ENCODE assay signal across 29 mouse cellular contexts in the genomic region with DNA sequence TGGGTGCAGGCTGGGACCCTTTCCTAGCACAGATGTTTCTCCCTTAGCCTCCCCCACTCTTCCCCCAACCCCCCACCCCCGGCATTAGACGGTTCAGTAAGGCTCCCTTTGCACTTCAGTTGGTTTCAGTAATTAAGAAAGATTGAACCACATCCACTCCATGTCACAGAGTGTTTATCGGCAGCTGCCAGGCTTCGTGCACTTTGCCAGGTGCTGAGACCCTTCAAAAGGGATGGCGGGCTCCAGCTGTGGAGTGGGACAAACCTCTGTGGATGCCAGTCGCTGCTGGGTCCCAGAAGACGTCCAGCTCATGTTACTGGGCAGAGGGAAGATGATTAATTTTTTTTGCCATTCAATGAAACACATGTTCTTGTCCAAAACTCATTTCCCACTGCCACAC. TPM values are rescaled to one million over a fixed set of nuclear protein-coding genes. Genes with fewer than 3 reads are reported as not detected.
A peak's percentile ranks its signal among the peaks of the same experiment; 100 is the strongest.
DNase-seq lines count a peak whose midpoint lies in the region; ATAC-seq lines count a peak whose summit lies in the region.
"Had no signal": no experiment of that assay in that cellular context is flagged by ENCODE, and none has a peak within 500 bp of the region (broad histone marks: within the 10 kb centered on the region; RNA-seq: fewer than 3 reads in every experiment).

No protein-coding gene starts in this region.

- no peak overlapping the region; the same call in 1 of the 2 replicates for H3K9ac ChIP-seq in hindbrain, embryonic 13.5 days
- H3K9ac ChIP-seq in hindbrain, embryonic 11.5 days (ENCODE audit: low read depth, low read length) = no peak overlapping the region
- no peak overlapping the region for H3K9ac ChIP-seq in neural tube, embryonic 11.5 days (ENCODE audit: low read length)
- H3K9ac ChIP-seq in neural tube, embryonic 15.5 days (replicated peaks) = no peak overlapping the region
- no peak overlapping the region for H3K9ac ChIP-seq in forebrain, embryonic 14.5 days (ENCODE audit: low read length)
- H3K9ac ChIP-seq: heart, embryonic 15.5 days; hindbrain, embryonic 15.5 days; intestine, embryonic 15.5 days; limb, embryonic 12.5 days; liver, embryonic 15.5 days; lung, embryonic 14.5 days; neural tube, embryonic 13.5 days had no signal

- peaks cover 62% of the 10 kb centered on the region for H3K4me1 ChIP-seq in hindbrain, embryonic 13.5 days (replicated peaks)
- peaks cover 22% of the 10 kb centered on the region for H3K4me1 ChIP-seq in hindbrain, embryonic 11.5 days (replicated peaks; ENCODE audit: control insufficient read depth, insufficient read depth, low read length)
- peaks cover 32% of the 10 kb centered on the region for H3K4me1 ChIP-seq in neural tube, embryonic 11.5 days (ENCODE audit: control insufficient read depth, insufficient read depth, low read length)
- peaks cover 46% of the 10 kb centered on the region for H3K4me1 ChIP-seq in neural tube, embryonic 15.5 days
- H3K4me1 ChIP-seq in forebrain, embryonic 14.5 days (ENCODE audit: control insufficient read depth, insufficient read depth, low read length) = peaks cover 38% of the 10 kb centered on the region
- H3K4me1 ChIP-seq: heart, embryonic 15.5 days; intestine, embryonic 15.5 days; liver, embryonic 15.5 days had no signal

- no peaks in the 10 kb centered on the region for H3K27me3 ChIP-seq in hindbrain, embryonic 13.5 days
- H3K27me3 ChIP-seq in hindbrain, embryonic 11.5 days (ENCODE audit: control insufficient read depth, insufficient read depth, low read length) = no peaks in the 10 kb centered on the region
- H3K27me3 ChIP-seq in neural tube, embryonic 11.5 days (ENCODE audit: control insufficient read depth, insufficient read depth, low read length) = no peaks in the 10 kb centered on the region
- H3K27me3 ChIP-seq in neural tube, embryonic 15.5 days (replicated peaks) = no peaks in the 10 kb centered on the region
- H3K27me3 ChIP-seq in forebrain, embryonic 14.5 days (replicated peaks; ENCODE audit: control insufficient read depth, insufficient read depth, low read length) = no peaks in the 10 kb centered on the region
- H3K27me3 ChIP-seq: hindbrain, embryonic 15.5 days; intestine, embryonic 15.5 days; limb, embryonic 12.5 days; liver, embryonic 15.5 days; neural tube, embryonic 13.5 days had no signal

- ATAC-seq in hindbrain, embryonic 13.5 days (ENCODE audit: low FRiP score) = no peak
- no peak for ATAC-seq in hindbrain, embryonic 11.5 days (ENCODE audit: low FRiP score)
- ATAC-seq in neural tube, embryonic 11.5 days (ENCODE audit: insufficient read depth, low FRiP score, low TSS enrichment) = no peak
- ATAC-seq in neural tube, embryonic 15.5 days (ENCODE audit: low FRiP score) = no peak
- ATAC-seq in forebrain, embryonic 14.5 days = peak; percentile 54; the same call in 1 of the 2 replicates
- ATAC-seq: activated CD4-positive, CD25-positive, alpha-beta regulatory T cell, adult 4 months; intestine, embryonic 15.5 days had no signal

- H3K4me3 ChIP-seq in hindbrain, embryonic 13.5 days = no peak overlapping the region
- no peak overlapping the region for H3K4me3 ChIP-seq in hindbrain, embryonic 11.5 days (ENCODE audit: low read depth, low read length)
- H3K4me3 ChIP-seq in neural tube, embryonic 11.5 days (ENCODE audit: low read depth, low read length) = no peak overlapping the region
- no peak overlapping the region for H3K4me3 ChIP-seq in neural tube, embryonic 15.5 days (replicated peaks)
- H3K4me3 ChIP-seq in forebrain, embryonic 14.5 days (ENCODE audit: low read depth, low read length) = no peak overlapping the region
- H3K4me3 ChIP-seq: heart, embryonic 10.5 days; heart, embryonic 15.5 days; hindbrain, embryonic 15.5 days; intestine, embryonic 15.5 days; limb, embryonic 12.5 days; liver, embryonic 15.5 days; myocyte; neural tube, embryonic 13.5 days had no signal

- H3K9me3 ChIP-seq in hindbrain, embryonic 13.5 days = no peaks in the 10 kb centered on the region
- no peaks in the 10 kb centered on the region for H3K9me3 ChIP-seq in hindbrain, embryonic 11.5 days (ENCODE audit: control insufficient read depth, low read length)
- H3K9me3 ChIP-seq in neural tube, embryonic 11.5 days (ENCODE audit: control insufficient read depth, low read length) = no peaks in the 10 kb centered on the region
- H3K9me3 ChIP-seq in neural tube, embryonic 15.5 days (replicated peaks) = no peaks in the 10 kb centered on the region
- H3K9me3 ChIP-seq in forebrain, embryonic 14.5 days (replicated peaks; ENCODE audit: control insufficient read depth, low read length) = no peaks in the 10 kb centered on the region
- H3K9me3 ChIP-seq: heart, embryonic 10.5 days; heart, embryonic 15.5 days; hindbrain, embryonic 15.5 days; intestine, embryonic 15.5 days; limb, embryonic 12.5 days; liver, embryonic 15.5 days; neural tube, embryonic 13.5 days had no signal

- no peak for DNase-seq in hindbrain, embryonic 11.5 days (ENCODE audit: low spot score)
- peak; percentile 8 for DNase-seq in neural tube, embryonic 11.5 days (ENCODE audit: low spot score)
- peak; percentile 28 for DNase-seq in forebrain, embryonic 14.5 days (ENCODE audit: low spot score)
- no peak for DNase-seq in testis, postnatal 10 days (ENCODE audit: low spot score)
- DNase-seq in T-cell, adult 2 months (ENCODE audit: low spot score) = no peak
- DNase-seq: adrenal gland, adult 2 months; adrenal gland, postnatal 36 days; B cell, adult 2 months; cerebellum, adult 2 months; cerebellum, postnatal 14 days; gastrocnemius, postnatal 14 days; heart, adult 11 months; kidney, postnatal 14 days; layer of hippocampus, adult 9-11 months; lung, embryonic 14.5 days; lung, postnatal 14 days; thymus, postnatal 4 days had no signal

- no peaks in the 10 kb centered on the region for H3K36me3 ChIP-seq in hindbrain, embryonic 13.5 days
- H3K36me3 ChIP-seq in hindbrain, embryonic 11.5 days (ENCODE audit: control insufficient read depth, insufficient read depth, low read length) = no peaks in the 10 kb centered on the region
- no peaks in the 10 kb centered on the region for H3K36me3 ChIP-seq in neural tube, embryonic 11.5 days (ENCODE audit: control insufficient read depth, insufficient read depth, low read length)
- no peaks in the 10 kb centered on the region for H3K36me3 ChIP-seq in neural tube, embryonic 15.5 days
- no peaks in the 10 kb centered on the region for H3K36me3 ChIP-seq in forebrain, embryonic 14.5 days (ENCODE audit: control insufficient read depth, insufficient read depth, low read length)
- H3K36me3 ChIP-seq: heart, embryonic 10.5 days; heart, embryonic 15.5 days; hindbrain, embryonic 15.5 days; intestine, embryonic 15.5 days; limb, embryonic 12.5 days; liver, embryonic 15.5 days; neural tube, embryonic 13.5 days had no signal

- WGBS in hindbrain, embryonic 13.5 days = 40% methylated on average over 7 of the region's 7 CpGs
- WGBS in hindbrain, embryonic 11.5 days = 36% methylated on average over 7 of the region's 7 CpGs
- 55% methylated on average over 7 of the region's 7 CpGs for WGBS in neural tube, embryonic 11.5 days
- WGBS in neural tube, embryonic 15.5 days = 38% methylated on average over 7 of the region's 7 CpGs
- 47% methylated on average over 7 of the region's 7 CpGs for WGBS in forebrain, embryonic 14.5 days

- peak overlapping the region; percentile 48; the same call in 1 of the 2 replicates for H3K27ac ChIP-seq in hindbrain, embryonic 13.5 days
- no peak overlapping the region for H3K27ac ChIP-seq in hindbrain, embryonic 11.5 days (ENCODE audit: low read depth, low read length)
- H3K27ac ChIP-seq in neural tube, embryonic 11.5 days (ENCODE audit: low read depth, low read length) = no peak overlapping the region
- H3K27ac ChIP-seq in neural tube, embryonic 15.5 days (replicated peaks) = no peak overlapping the region
- peak overlapping the region; percentile 14; the same call in 1 of the 2 replicates for H3K27ac ChIP-seq in forebrain, embryonic 14.5 days (ENCODE audit: low read depth, low read length)
- H3K27ac ChIP-seq: heart, embryonic 10.5 days; heart, embryonic 15.5 days; hindbrain, embryonic 15.5 days; intestine, embryonic 15.5 days; limb, embryonic 12.5 days; liver, embryonic 15.5 days; neural tube, embryonic 13.5 days had no signal

- H3K4me2 ChIP-seq in hindbrain, embryonic 13.5 days = no peak overlapping the region
- no peak overlapping the region for H3K4me2 ChIP-seq in hindbrain, embryonic 11.5 days (replicated peaks; ENCODE audit: low read depth, low read length)
- no peak overlapping the region for H3K4me2 ChIP-seq in neural tube, embryonic 11.5 days (ENCODE audit: low read depth)
- no peak overlapping the region for H3K4me2 ChIP-seq in neural tube, embryonic 15.5 days
- H3K4me2 ChIP-seq in forebrain, embryonic 14.5 days (ENCODE audit: low read length) = no peak overlapping the region
- H3K4me2 ChIP-seq: heart, embryonic 15.5 days; hindbrain, embryonic 15.5 days; intestine, embryonic 15.5 days; limb, embryonic 12.5 days; liver, embryonic 15.5 days; lung, embryonic 14.5 days; neural tube, embryonic 13.5 days had no signal

RNA-seq across cellular contexts. Expression of a gene that starts 41.4 kb away (rescaled TPM):
- polyA plus RNA-seq in hindbrain, embryonic 13.5 days (2015; fragmentation: Nextera tagmentation; extraction: Ambion mirVana) = 6,024 and 6,534 TPM in 2 replicates
- 1,515 and 1,745 TPM in 2 replicates for polyA plus RNA-seq in hindbrain, embryonic 11.5 days (2014; fragmentation: Nextera tagmentation; extraction: Ambion mirVana)
- 1,357 and 1,505 TPM in 2 replicates for polyA plus RNA-seq in neural tube, embryonic 11.5 days (2014; fragmentation: Nextera tagmentation; extraction: Ambion mirVana)
- 3,438 and 4,597 TPM in 2 replicates for polyA plus RNA-seq in neural tube, embryonic 15.5 days (2015; fragmentation: Nextera tagmentation; extraction: Ambion mirVana)
- polyA plus RNA-seq in forebrain, embryonic 14.5 days (2014; fragmentation: Nextera tagmentation; extraction: Ambion mirVana) = 6,589 and 7,102 TPM in 2 replicates
- polyA plus RNA-seq: liver, adult 2 months had no signal

RNA-seq across cellular contexts. Expression of a gene that starts 52.6 kb away (rescaled TPM):
- 219 and 232 TPM in 2 replicates for polyA plus RNA-seq in hindbrain, embryonic 13.5 days (2015; fragmentation: Nextera tagmentation; extraction: Ambion mirVana)
- 117 and 118 TPM in 2 replicates for polyA plus RNA-seq in hindbrain, embryonic 11.5 days (2014; fragmentation: Nextera tagmentation; extraction: Ambion mirVana)
- 99.5 and 105 TPM in 2 replicates for polyA plus RNA-seq in neural tube, embryonic 11.5 days (2014; fragmentation: Nextera tagmentation; extraction: Ambion mirVana)
- 201 and 225 TPM in 2 replicates for polyA plus RNA-seq in neural tube, embryonic 15.5 days (2015; fragmentation: Nextera tagmentation; extraction: Ambion mirVana)
- polyA plus RNA-seq in forebrain, embryonic 14.5 days (2014; fragmentation: Nextera tagmentation; extraction: Ambion mirVana) = 240 and 254 TPM in 2 replicates

Comparison
In these comparisons a context has a peak if more than half of its experiments do, and no peak if none do; other contexts are left out.
1. H3K27ac ChIP-seq: peak in hindbrain, embryonic 13.5 days (single experiment) and forebrain, embryonic 14.5 days (single experiment); none in hindbrain, embryonic 11.5 days (single experiment), neural tube, embryonic 11.5 days (single experiment) and neural tube, embryonic 15.5 days (single experiment).
2. DNase-seq: peak in neural tube, embryonic 11.5 days (single experiment) and forebrain, embryonic 14.5 days (single experiment); none in hindbrain, embryonic 11.5 days (single experiment), testis, postnatal 10 days (single experiment) and T-cell, adult 2 months (single experiment).